Mouse (Mus musculus) layer of hippocampus, adult 6 months (tissue): ENCODE data around the gene Naa60. TPM values are rescaled to one million over a fixed set of nuclear protein-coding genes. Genes with fewer than 3 reads are reported as not detected.

Experiments
- long read RNA-seq, 2 experiments: library from polyadenylated mRNA; unstranded; transcript quantifications; one replicate each; pipeline ENCODE4 v2.0.0; 2019 to 2020
- microRNA-seq: library from miRNA; unstranded; fragments of <30 nt; microRNA quantifications from one replicate; pipeline ENCODE4 v1.2.0, GENCODE M21; 2020
- polyA plus RNA-seq: library from polyadenylated mRNA; unstranded; fragments of <200 nt; fragmentation: Nextera tagmentation; gene quantifications from 2 replicates; pipeline ENCODE4 v1.2.3, GENCODE M21; 2021

Naa60 gene
- 69.4 and 79.6 TPM in 2 replicates for polyA plus RNA-seq
- long read RNA-seq, experiment 1, transcript Naa60-212 (7 exons, 2,424 nt) = major isoform, 54 of 104 reads
- long read RNA-seq, experiment 1, partial matches to known transcripts = 23 of 104 reads
- long read RNA-seq, experiment 1, other reads (novel, unspliced or antisense) = 26 of 104 reads
- long read RNA-seq, experiment 2, transcript Naa60-205 (7 exons, 1,279 nt) = minor isoform, 15 of 400 reads
- long read RNA-seq, experiment 2, transcript Naa60-212 (7 exons, 2,424 nt) = major isoform, 240 of 400 reads
- long read RNA-seq, experiment 2, partial matches to known transcripts = 22 of 400 reads
- long read RNA-seq, experiment 2, other reads (novel, unspliced or antisense) = 123 of 400 reads

DNA sequence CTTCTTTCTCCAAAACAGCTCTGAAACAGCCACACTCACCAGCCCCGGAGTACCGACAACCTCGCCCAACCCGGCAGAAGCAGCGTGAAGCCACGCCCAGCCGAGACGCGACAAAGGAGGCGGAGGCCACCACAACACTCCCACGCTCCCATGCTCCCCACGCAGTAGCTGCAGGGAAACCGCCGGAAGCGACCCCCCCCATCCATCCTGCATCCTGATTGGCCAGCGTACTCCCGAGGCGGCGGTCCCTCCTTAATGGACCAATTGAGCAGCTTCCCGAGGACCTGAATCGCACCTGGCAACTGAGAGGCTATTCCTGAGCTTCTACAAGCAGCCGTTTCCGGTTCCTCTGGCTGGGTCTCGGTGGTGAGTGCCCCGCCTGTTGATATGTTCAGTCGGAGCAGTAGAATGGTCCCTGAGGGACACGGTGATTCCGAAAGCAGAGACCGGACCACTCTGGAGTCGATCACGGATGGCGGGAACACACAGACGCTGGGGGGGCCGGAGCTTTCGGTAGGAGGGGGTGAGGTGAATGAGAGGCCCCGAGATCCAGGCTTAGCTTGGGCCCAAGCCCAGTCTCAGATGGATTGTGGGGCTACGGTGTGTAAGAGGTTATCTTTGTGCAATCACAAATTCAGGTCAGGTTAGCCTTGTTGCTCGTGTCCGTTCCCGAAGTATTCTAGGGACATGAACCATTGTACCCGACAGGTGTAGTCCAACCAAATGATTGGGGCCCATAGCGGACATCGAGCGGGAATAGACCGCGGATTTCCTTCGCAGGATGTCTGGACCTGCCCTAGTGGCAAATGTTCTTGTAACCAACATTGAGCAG is at the start of gene Naa60:
Naa60 (plus strand) TSS at position 160 of the 832 bp plus-strand sequence.

DNA sequence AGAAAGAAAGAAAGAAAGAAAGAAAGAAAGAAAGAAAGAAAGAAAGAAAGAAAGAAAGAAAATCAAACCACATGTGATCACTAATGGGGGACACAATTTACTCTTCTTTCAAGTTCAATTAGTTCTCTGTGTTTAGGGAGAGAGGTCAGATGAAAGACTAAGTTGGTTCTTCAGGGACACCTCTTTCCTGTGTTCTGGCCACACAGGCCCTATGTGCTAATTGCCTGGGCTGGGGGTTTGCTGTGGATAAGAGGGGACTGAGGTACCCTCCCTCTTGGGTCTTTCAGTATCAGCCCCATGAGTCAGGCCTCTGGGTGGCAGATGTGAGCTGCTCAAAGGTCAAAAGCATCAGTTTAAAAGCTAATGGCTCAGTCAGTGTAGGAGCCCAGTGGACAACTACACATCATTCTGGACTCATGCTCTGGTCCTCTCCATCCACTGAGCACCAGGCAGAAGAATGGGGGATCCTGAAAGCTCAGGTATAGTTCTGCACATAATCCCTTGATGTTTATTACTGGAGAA is 41.5 kb upstream of the Naa60 start, which contains the start of gene Olfr15:
Olfr15 (plus strand) TSS at position 291 of the 522 bp plus-strand sequence.

DNA sequence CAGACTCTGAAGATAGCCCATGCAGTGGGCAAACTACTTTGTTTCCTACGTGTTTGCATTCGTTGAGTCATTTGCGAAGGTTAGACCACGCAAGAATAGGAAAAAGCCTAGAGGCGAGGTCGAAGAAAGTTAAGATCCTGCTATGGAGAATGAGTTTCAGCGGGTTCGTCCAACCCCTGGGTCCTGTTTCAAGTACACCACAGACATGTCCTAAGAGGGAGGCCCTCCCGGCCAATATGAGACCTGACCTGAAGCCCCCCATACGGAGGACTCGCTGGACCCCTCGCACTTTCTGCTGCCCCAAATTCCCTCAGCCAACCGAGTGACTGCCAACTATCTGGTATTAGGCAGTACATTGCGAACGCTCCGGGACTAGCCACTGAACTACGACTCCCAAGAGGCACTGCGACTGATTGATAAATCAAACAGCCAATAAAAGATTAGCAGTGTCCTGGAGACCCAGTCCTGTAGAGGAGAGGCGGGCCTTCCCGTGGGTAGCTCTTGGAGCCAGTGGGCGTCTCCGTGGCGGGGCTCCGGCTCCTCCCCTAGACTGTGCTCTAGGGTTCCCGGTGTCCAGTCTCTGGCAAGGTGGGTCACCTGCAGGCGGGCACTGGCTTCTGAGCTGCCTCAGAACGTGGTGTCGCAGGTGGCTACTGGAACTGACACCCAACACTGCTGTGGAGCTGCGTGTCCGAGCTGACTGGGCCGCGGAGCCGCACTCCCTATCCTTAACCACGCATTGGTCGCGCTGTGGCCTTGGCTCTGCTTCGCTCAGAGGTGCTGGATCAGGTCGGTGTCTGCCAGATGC is 25.3 kb upstream of the Naa60 start, which contains the start of gene Zfp174:
Zfp174 (plus strand) TSS at position 558 of the 808 bp plus-strand sequence.

DNA sequence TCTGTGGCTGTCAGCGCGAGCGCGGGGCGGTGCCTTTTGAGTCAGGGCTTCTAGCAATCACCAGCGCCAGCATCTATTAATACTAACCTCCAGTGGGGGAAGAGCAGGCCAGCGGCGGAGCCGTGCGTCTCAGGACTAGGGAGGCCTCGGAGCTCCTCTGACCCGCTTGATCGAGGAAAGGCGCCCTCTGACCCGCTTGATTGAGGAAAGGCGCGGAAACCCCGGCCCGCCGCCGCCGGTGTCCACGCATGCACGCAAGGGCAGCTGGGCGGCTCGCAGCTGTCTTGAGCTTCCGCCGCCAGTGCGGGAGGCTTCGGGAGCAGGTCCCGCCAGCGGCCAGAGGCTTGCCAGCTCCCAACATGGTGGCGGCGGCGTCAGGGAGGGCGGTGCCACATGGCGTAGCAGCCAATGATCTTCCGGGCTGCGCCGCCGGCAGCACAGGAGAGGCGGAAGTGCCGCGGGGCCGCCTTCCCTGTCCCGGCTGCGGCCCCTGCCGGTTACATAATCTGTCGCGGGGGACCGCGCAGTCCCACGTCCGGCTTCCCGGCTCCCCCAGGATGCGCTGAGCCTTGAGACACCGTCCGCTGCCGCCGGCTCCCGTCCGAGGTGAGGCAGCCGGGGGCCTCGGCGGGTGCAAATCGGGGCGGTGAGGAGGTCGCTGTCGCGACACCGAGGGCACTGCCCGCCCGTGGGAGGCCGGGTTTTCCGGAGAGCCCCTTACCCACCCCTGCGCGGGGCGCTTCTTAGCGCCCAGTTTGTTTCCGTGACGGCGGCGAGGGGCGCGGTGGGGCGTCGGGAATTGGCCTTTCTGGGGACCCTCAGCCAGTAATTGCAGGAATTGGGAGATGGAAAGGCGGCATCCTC is 12.3 kb downstream of the Naa60 start, which contains the start of the genes Zfp597 and Gm20695:
Zfp597 (minus strand) TSS at position 361 of the 864 bp plus-strand sequence.
Gm20695 (plus strand) TSS at position 448 of the 864 bp plus-strand sequence.

DNA sequence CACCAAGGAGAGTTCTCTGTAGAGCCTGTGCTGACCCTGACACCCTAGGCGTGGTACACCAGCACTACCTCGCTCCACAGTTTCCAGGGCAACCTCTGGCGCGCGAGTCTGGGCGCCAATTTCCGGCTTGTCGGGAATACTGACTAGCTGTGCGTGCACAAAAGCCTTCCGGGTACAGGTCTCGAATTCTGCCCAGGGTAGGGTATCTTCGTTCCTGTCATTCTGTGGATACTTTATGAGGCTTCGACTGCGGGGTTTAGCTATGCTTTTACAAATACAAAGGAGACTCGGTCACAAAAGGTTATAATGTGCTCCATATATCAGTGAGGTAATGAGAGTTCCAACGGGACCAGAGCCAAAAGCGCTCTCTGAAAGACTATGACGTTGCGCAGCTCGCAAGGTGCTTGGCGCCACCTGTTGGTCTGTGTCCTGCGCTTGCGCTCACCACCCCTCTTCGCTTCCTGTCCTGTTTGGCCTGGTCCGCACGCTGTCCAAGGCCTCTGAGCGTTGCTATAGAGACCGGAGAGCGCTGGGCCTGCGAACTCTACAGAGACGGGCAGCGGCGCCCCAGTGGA is 36.4 kb downstream of the Naa60 start, which contains the start of the genes 1700037C18Rik and Cluap1:
1700037C18Rik (minus strand) TSS at position 153 of the 575 bp plus-strand sequence.
Cluap1 (plus strand) TSS at position 265 of the 575 bp plus-strand sequence.

Small RNA genes within 50 kb of the gene (microRNA-seq; reads per million reads assigned to microRNA genes)
- gene Gm23493 = not detected

Other genes with a start within 250 kb of the Naa60 start
- not detected in 2 replicates for gene Mefv, start 154.3 kb upstream of the Naa60 start, polyA plus RNA-seq
- 4.6 and 5.3 TPM in 2 replicates for gene Zfp263, start 128.3 kb upstream of the Naa60 start, polyA plus RNA-seq
- not detected in 2 replicates for gene Olfr15, start 41.5 kb upstream of the Naa60 start, polyA plus RNA-seq
- 0.92 and 1.4 TPM in 2 replicates for gene Zfp174, start 25.1 kb upstream of the Naa60 start, polyA plus RNA-seq
- gene Zfp597, start 12.2 kb downstream of the Naa60 start, polyA plus RNA-seq = 4.1 and 4.3 TPM in 2 replicates
- 14.4 and 14.7 TPM in 2 replicates for gene Gm20695, start 12.3 kb downstream of the Naa60 start, polyA plus RNA-seq
- gene 1700037C18Rik, start 36.3 kb downstream of the Naa60 start, polyA plus RNA-seq = 6.3 and 8.7 TPM in 2 replicates
- 23.4 and 25.7 TPM in 2 replicates for gene Cluap1, start 36.4 kb downstream of the Naa60 start, polyA plus RNA-seq
- 0.19 and 0.23 TPM in 2 replicates for gene Nlrc3, start 104.3 kb downstream of the Naa60 start, polyA plus RNA-seq
- 5.5 and 6.9 TPM in 2 replicates for gene Slx4, start 131.4 kb downstream of the Naa60 start, polyA plus RNA-seq
- 1.0 TPM in 2 replicates for gene Dnase1, start 164.6 kb downstream of the Naa60 start, polyA plus RNA-seq
- gene Trap1, start 205.5 kb downstream of the Naa60 start, polyA plus RNA-seq = 28.3 and 30.5 TPM in 2 replicates